12 mouse cellular contexts compared by ENCODE assay signal in genomic region chr12:79306013-79306412, GRCm38 (mm10).
"Had no signal": no experiment of that assay in that cellular context is flagged by ENCODE, and none has a peak within 500 bp of the region (broad histone marks: within the 10 kb centered on the region; RNA-seq: fewer than 3 reads in every experiment).

No protein-coding gene starts in this region.

- DNase-seq: kidney, postnatal 14 days; left cerebral cortex, postnatal 4 days; liver, postnatal 0 days; midbrain, embryonic 14.5 days; thymus, adult 18-20 months; thymus, postnatal 36 days had no signal

- H3K9ac ChIP-seq: hindbrain, embryonic 15.5 days; limb, embryonic 12.5 days; limb, embryonic 15.5 days; liver, embryonic 14.5 days; liver, postnatal 0 days had no signal

- ATAC-seq: liver, postnatal 0 days had no signal

- H3K9me3 ChIP-seq: hindbrain, embryonic 15.5 days; limb, embryonic 12.5 days; limb, embryonic 15.5 days had no signal

- H3K36me3 ChIP-seq: hindbrain, embryonic 15.5 days; limb, embryonic 15.5 days had no signal

- H3K4me3 ChIP-seq: hindbrain, embryonic 15.5 days; limb, embryonic 12.5 days; limb, embryonic 15.5 days had no signal

- H3K27me3 ChIP-seq: hindbrain, embryonic 15.5 days; limb, embryonic 12.5 days; limb, embryonic 15.5 days had no signal

- H3K4me2 ChIP-seq: hindbrain, embryonic 15.5 days; limb, embryonic 12.5 days; limb, embryonic 15.5 days; liver, embryonic 11.5 days; midbrain, embryonic 11.5 days had no signal

- H3K27ac ChIP-seq: hindbrain, embryonic 15.5 days; limb, embryonic 12.5 days; limb, embryonic 15.5 days; liver, embryonic 14.5 days had no signal

- H3K4me1 ChIP-seq: hindbrain, embryonic 15.5 days; limb, embryonic 12.5 days; limb, embryonic 15.5 days had no signal
